Mouse (Mus musculus): ENCODE data around the gene Arl3. TPM values are rescaled to one million over a fixed set of nuclear protein-coding genes. Genes with fewer than 3 reads are reported as not detected.

Gene Arl3
- polyA plus RNA-seq, 1 experiment from 2014 or later = 130 TPM

GRCm38 (mm10) chr19:46558631-46559030 lies 14.4 kb downstream of the Arl3 start:
- no peaks in the 10 kb centered on the region for H3K4me1 ChIP-seq (ENCODE audit: control insufficient read depth, insufficient read depth, low read length)
- DNase-seq (ENCODE audit: low spot score) (no peak), ATAC-seq (replicated peaks; ENCODE audit: insufficient number of reproducible peaks, low FRiP score, low TSS enrichment, low read depth) (no peak)
- no peak overlapping the region for H3K4me3 ChIP-seq (ENCODE audit: low read depth, low read length)
- H3K4me2 ChIP-seq (ENCODE audit: low read depth, low read length) = no peak overlapping the region
- H3K36me3 ChIP-seq (replicated peaks; ENCODE audit: control insufficient read depth, insufficient read depth, low read depth, low read length) = no peaks in the 10 kb centered on the region; the same call in 1 of the 2 replicates
- no peak overlapping the region for H3K9ac ChIP-seq (replicated peaks; ENCODE audit: low read length)
- no peak overlapping the region for H3K27ac ChIP-seq (replicated peaks; ENCODE audit: low read depth, low read length)
- 48% methylated on average over 12 of the region's 12 CpGs for WGBS
- no peaks in the 10 kb centered on the region for H3K9me3 ChIP-seq (replicated peaks; ENCODE audit: control insufficient read depth, low read length)
- no peaks in the 10 kb centered on the region for H3K27me3 ChIP-seq (ENCODE audit: control insufficient read depth, insufficient read depth, low read length)

GRCm38 (mm10) chr19:46558009-46558408 lies 15.0 kb downstream of the Arl3 start:
- Histone ChIP-seq H3K9ac (replicated peaks; ENCODE audit: low read length) (no peak overlapping the region), H3K9me3 (replicated peaks; ENCODE audit: control insufficient read depth, low read length) (no peaks in the 10 kb centered on the region), H3K27me3 (ENCODE audit: control insufficient read depth, insufficient read depth, low read length) (no peaks in the 10 kb centered on the region), H3K4me3 (ENCODE audit: low read depth, low read length) (no peak overlapping the region), H3K4me2 (ENCODE audit: low read depth, low read length) (no peak overlapping the region), H3K4me1 (ENCODE audit: control insufficient read depth, insufficient read depth, low read length) (no peaks in the 10 kb centered on the region), H3K27ac (replicated peaks; ENCODE audit: low read depth, low read length) (no peak overlapping the region), H3K36me3 (replicated peaks; ENCODE audit: control insufficient read depth, insufficient read depth, low read depth, low read length) (no peaks in the 10 kb centered on the region; the same call in 1 of the 2 replicates)
- ATAC-seq (replicated peaks; ENCODE audit: insufficient number of reproducible peaks, low FRiP score, low TSS enrichment, low read depth) (no peak), DNase-seq (ENCODE audit: low spot score) (no peak)
- WGBS = 76% methylated on average over 8 of the region's 8 CpGs

- no peak overlapping the region for H3K4me2 ChIP-seq (ENCODE audit: low read depth, low read length)
- H3K9me3 ChIP-seq (replicated peaks; ENCODE audit: control insufficient read depth, low read length) = no peaks in the 10 kb centered on the region
- no peak for DNase-seq (ENCODE audit: low spot score)
- H3K9ac ChIP-seq (replicated peaks; ENCODE audit: low read length) = no peak overlapping the region
- no peak for ATAC-seq (replicated peaks; ENCODE audit: insufficient number of reproducible peaks, low FRiP score, low TSS enrichment, low read depth)
- H3K4me1 ChIP-seq (ENCODE audit: control insufficient read depth, insufficient read depth, low read length) = no peaks in the 10 kb centered on the region
- 87% methylated on average over 11 of the region's 11 CpGs for WGBS
- H3K27me3 ChIP-seq (ENCODE audit: control insufficient read depth, insufficient read depth, low read length) = no peaks in the 10 kb centered on the region
- no peak overlapping the region for H3K4me3 ChIP-seq (ENCODE audit: low read depth, low read length)
- no peak overlapping the region for H3K27ac ChIP-seq (replicated peaks; ENCODE audit: low read depth, low read length)
- peaks cover 16% of the 10 kb centered on the region for H3K36me3 ChIP-seq (replicated peaks; ENCODE audit: control insufficient read depth, insufficient read depth, low read depth, low read length)
Observed at GRCm38 (mm10) chr19:46553541-46553955, 19.4 kb downstream of the Arl3 start.

GRCm38 (mm10) chr19:46552496-46552895 lies 20.5 kb downstream of the Arl3 start:
- DNase-seq (ENCODE audit: low spot score) (no peak), ATAC-seq (replicated peaks; ENCODE audit: insufficient number of reproducible peaks, low FRiP score, low TSS enrichment, low read depth) (no peak)
- Histone ChIP-seq H3K27me3 (ENCODE audit: control insufficient read depth, insufficient read depth, low read length) (no peaks in the 10 kb centered on the region), H3K4me1 (ENCODE audit: control insufficient read depth, insufficient read depth, low read length) (no peaks in the 10 kb centered on the region), H3K4me3 (ENCODE audit: low read depth, low read length) (no peak overlapping the region), H3K36me3 (replicated peaks; ENCODE audit: control insufficient read depth, insufficient read depth, low read depth, low read length) (peaks cover 16% of the 10 kb centered on the region), H3K4me2 (ENCODE audit: low read depth, low read length) (no peak overlapping the region), H3K9ac (replicated peaks; ENCODE audit: low read length) (no peak overlapping the region), H3K9me3 (replicated peaks; ENCODE audit: control insufficient read depth, low read length) (no peaks in the 10 kb centered on the region), H3K27ac (replicated peaks; ENCODE audit: low read depth, low read length) (no peak overlapping the region)
- WGBS = 87% methylated on average over 3 of the region's 4 CpGs

GRCm38 (mm10) chr19:46550385-46550784 lies 22.6 kb downstream of the Arl3 start:
- no peak for ATAC-seq (replicated peaks; ENCODE audit: insufficient number of reproducible peaks, low FRiP score, low TSS enrichment, low read depth)
- Histone ChIP-seq H3K36me3 (replicated peaks; ENCODE audit: control insufficient read depth, insufficient read depth, low read depth, low read length) (peaks cover 16% of the 10 kb centered on the region), H3K4me1 (ENCODE audit: control insufficient read depth, insufficient read depth, low read length) (no peaks in the 10 kb centered on the region), H3K27me3 (ENCODE audit: control insufficient read depth, insufficient read depth, low read length) (no peaks in the 10 kb centered on the region), H3K4me3 (ENCODE audit: low read depth, low read length) (no peak overlapping the region), H3K4me2 (ENCODE audit: low read depth, low read length) (no peak overlapping the region), H3K27ac (replicated peaks; ENCODE audit: low read depth, low read length) (no peak overlapping the region), H3K9me3 (replicated peaks; ENCODE audit: control insufficient read depth, low read length) (no peaks in the 10 kb centered on the region), H3K9ac (replicated peaks; ENCODE audit: low read length) (no peak overlapping the region)
- 94% methylated on average over 4 of the region's 4 CpGs for WGBS
- DNase-seq (ENCODE audit: low spot score) = no peak

GRCm38 (mm10) chr19:46548110-46548509 lies 24.9 kb downstream of the Arl3 start:
- Histone ChIP-seq H3K27ac (replicated peaks; ENCODE audit: low read depth, low read length) (no peak overlapping the region), H3K4me3 (ENCODE audit: low read depth, low read length) (no peak overlapping the region), H3K9ac (replicated peaks; ENCODE audit: low read length) (no peak overlapping the region), H3K4me1 (ENCODE audit: control insufficient read depth, insufficient read depth, low read length) (no peaks in the 10 kb centered on the region), H3K27me3 (ENCODE audit: control insufficient read depth, insufficient read depth, low read length) (no peaks in the 10 kb centered on the region), H3K9me3 (replicated peaks; ENCODE audit: control insufficient read depth, low read length) (no peaks in the 10 kb centered on the region), H3K4me2 (ENCODE audit: low read depth, low read length) (no peak overlapping the region), H3K36me3 (replicated peaks; ENCODE audit: control insufficient read depth, insufficient read depth, low read depth, low read length) (peaks cover 16% of the 10 kb centered on the region)
- ATAC-seq (replicated peaks; ENCODE audit: insufficient number of reproducible peaks, low FRiP score, low TSS enrichment, low read depth) = no peak
- no peak for DNase-seq (ENCODE audit: low spot score)
- WGBS = 81% methylated on average over 10 of the region's 10 CpGs

GRCm38 (mm10) chr19:46547565-46547964 lies 25.4 kb downstream of the Arl3 start:
- no peak for DNase-seq (ENCODE audit: low spot score)
- H3K27me3 ChIP-seq (ENCODE audit: control insufficient read depth, insufficient read depth, low read length) = no peaks in the 10 kb centered on the region
- ATAC-seq (replicated peaks; ENCODE audit: insufficient number of reproducible peaks, low FRiP score, low TSS enrichment, low read depth) = no peak
- peaks cover 19% of the 10 kb centered on the region for H3K36me3 ChIP-seq (replicated peaks; ENCODE audit: control insufficient read depth, insufficient read depth, low read depth, low read length)
- no peak overlapping the region for H3K9ac ChIP-seq (replicated peaks; ENCODE audit: low read length)
- H3K4me2 ChIP-seq (ENCODE audit: low read depth, low read length) = no peak overlapping the region
- no peaks in the 10 kb centered on the region for H3K9me3 ChIP-seq (replicated peaks; ENCODE audit: control insufficient read depth, low read length)
- WGBS = 89% methylated on average over 6 of the region's 6 CpGs
- H3K27ac ChIP-seq (replicated peaks; ENCODE audit: low read depth, low read length) = no peak overlapping the region
- H3K4me3 ChIP-seq (ENCODE audit: low read depth, low read length) = no peak overlapping the region
- no peaks in the 10 kb centered on the region for H3K4me1 ChIP-seq (ENCODE audit: control insufficient read depth, insufficient read depth, low read length)

- Histone ChIP-seq H3K4me3 (ENCODE audit: low read depth, low read length) (no peak overlapping the region), H3K9ac (replicated peaks; ENCODE audit: low read length) (no peak overlapping the region), H3K9me3 (replicated peaks; ENCODE audit: control insufficient read depth, low read length) (no peaks in the 10 kb centered on the region), H3K27ac (replicated peaks; ENCODE audit: low read depth, low read length) (no peak overlapping the region), H3K27me3 (ENCODE audit: control insufficient read depth, insufficient read depth, low read length) (no peaks in the 10 kb centered on the region), H3K4me1 (ENCODE audit: control insufficient read depth, insufficient read depth, low read length) (no peaks in the 10 kb centered on the region), H3K4me2 (ENCODE audit: low read depth, low read length) (no peak overlapping the region), H3K36me3 (replicated peaks; ENCODE audit: control insufficient read depth, insufficient read depth, low read depth, low read length) (0 out of 2 replicates have a peak, but pooled peaks cover 4% of the 10 kb centered on the region)
- DNase-seq (ENCODE audit: low spot score) = no peak
- no peak for ATAC-seq (replicated peaks; ENCODE audit: insufficient number of reproducible peaks, low FRiP score, low TSS enrichment, low read depth)
- 84% methylated on average over 8 of the region's 8 CpGs for WGBS
Observed at GRCm38 (mm10) chr19:46542750-46543149, 30.2 kb downstream of the Arl3 start.

All from embryonic facial prominence, embryonic 11.5 days (tissue).